Mouse (Mus musculus) liver, embryonic 16.5 days (tissue): Measurements from ENCODE around the gene Prss23. TPM values are rescaled to one million over a fixed set of nuclear protein-coding genes. Genes with fewer than 3 reads are reported as not detected.
A peak's percentile ranks its signal among the peaks of the same experiment; 100 is the strongest.

Experiments
- ATAC-seq: fragments of 200-750 bp; cut with Nextera tagmentation; 2 replicates; pipeline ENCODE4 v1.8.0; 2017; ENCODE audit warnings: low read depth, mild to moderate bottlenecking, moderate number of reproducible peaks, moderate library complexity
- H3K27ac ChIP-seq: fragments of 300-500 bp; sonication (generic); 2 replicates; pipeline ENCODE4 v1.5.1; 2014; ENCODE audit warnings: mild to moderate bottlenecking, low read length
- H3K27me3 ChIP-seq: fragments of 300-500 bp; sonication (generic); 2 replicates; pipeline ENCODE4 v1.6.1; 2014; ENCODE audit warnings: low read depth, low read length, mixed read lengths; ENCODE audit not compliant: control insufficient read depth, insufficient read depth
- H3K36me3 ChIP-seq: fragments of 300-500 bp; sonication (generic); 2 replicates; pipeline ENCODE4 v1.6.1; 2014; ENCODE audit warnings: mild to moderate bottlenecking; ENCODE audit not compliant: control insufficient read depth, insufficient read depth
- H3K4me1 ChIP-seq: fragments of 300-500 bp; sonication (generic); 2 replicates; pipeline ENCODE4 v1.6.1; 2014; ENCODE audit warnings: low read depth, low read length, mixed read lengths; ENCODE audit not compliant: control insufficient read depth
- H3K4me2 ChIP-seq: fragments of 300-500 bp; sonication (generic); 2 replicates; pipeline ENCODE4 v1.6.1; 2014; ENCODE audit warnings: low read depth, low read length, mixed read lengths
- H3K4me3 ChIP-seq: fragments of 300-500 bp; sonication (generic); 2 replicates; pipeline ENCODE4 v1.5.1; 2014; ENCODE audit warnings: low read depth, mild to moderate bottlenecking, low read length
- H3K9ac ChIP-seq: fragments of 300-500 bp; sonication (generic); 2 replicates; pipeline ENCODE4 v1.6.1; 2014; ENCODE audit warnings: low read depth, low read length
- H3K9me3 ChIP-seq: fragments of 300-500 bp; sonication (generic); replicated peaks from 2 replicates; pipeline ENCODE4 v1.6.1; 2016; ENCODE audit warnings: low read length; ENCODE audit not compliant: control insufficient read depth
- WGBS: fragments of 180-500 bp; shearing (Covaris S2); extraction: QIAGEN DNeasy Blood & Tissue Kit; methylation state at CpG from one replicate; pipeline ENCODE4 v1.1.7; 2014; ENCODE audit not compliant: insufficient replicate concordance; 5-methylcytosine and 5-hydroxymethylcytosine counted together
- polyA plus RNA-seq: library from polyadenylated mRNA; unstranded; fragments of >200 nt; fragmentation: Nextera tagmentation; extraction: Ambion mirVana; gene quantifications from 2 replicates; pipeline ENCODE4 v1.2.1, GENCODE M21; 2015

Gene Prss23
- polyA plus RNA-seq, 1 experiment from 2014 or later = 5.0 TPM

GRCm38 (mm10) chr7:89517460-89518390 lies 9.3 kb downstream of the Prss23 start:
- Histone ChIP-seq H3K9me3 (no peaks in the 10 kb centered on the region), H3K4me1 (no peaks in the 10 kb centered on the region), H3K36me3 (no peaks in the 10 kb centered on the region), H3K27me3 (peaks cover 23% of the 10 kb centered on the region), H3K4me2 (peak overlapping the region; percentile 67), H3K27ac (no peak overlapping the region), H3K4me3 (peak overlapping the region; percentile 58), H3K9ac (no peak overlapping the region)
- ATAC-seq = peak; percentile 68
- 2% methylated on average over 57 of the region's 61 CpGs for WGBS

- Histone ChIP-seq H3K4me2 (peak overlapping the region; percentile 67), H3K9ac (no peak overlapping the region), H3K27ac (no peak overlapping the region), H3K27me3 (peaks cover 23% of the 10 kb centered on the region), H3K4me1 (no peaks in the 10 kb centered on the region), H3K36me3 (no peaks in the 10 kb centered on the region), H3K4me3 (peak overlapping the region; percentile 58), H3K9me3 (no peaks in the 10 kb centered on the region)
- WGBS = 7% methylated on average over 32 of the region's 32 CpGs
- ATAC-seq = 0 out of 2 replicates have a peak, but pooled peaks have one; percentile 21
These were observed 10.2 kb downstream of the Prss23 start for GRCm38 (mm10) chr7:89516551-89517459.

GRCm38 (mm10) chr7:89511921-89512514 lies 15.0 kb downstream of the Prss23 start:
- no peak overlapping the region for H3K27ac ChIP-seq
- no peaks in the 10 kb centered on the region for H3K4me1 ChIP-seq
- no peaks in the 10 kb centered on the region for H3K36me3 ChIP-seq
- no peak for ATAC-seq
- H3K4me3 ChIP-seq = no peak overlapping the region
- H3K4me2 ChIP-seq = no peak overlapping the region
- peaks cover 10% of the 10 kb centered on the region for H3K27me3 ChIP-seq
- no peaks in the 10 kb centered on the region for H3K9me3 ChIP-seq
- WGBS = 68% methylated on average over 4 of the region's 4 CpGs
- H3K9ac ChIP-seq = no peak overlapping the region

- Histone ChIP-seq H3K36me3 (no peaks in the 10 kb centered on the region), H3K9ac (no peak overlapping the region), H3K4me3 (no peak overlapping the region), H3K27ac (no peak overlapping the region), H3K9me3 (no peaks in the 10 kb centered on the region), H3K4me1 (no peaks in the 10 kb centered on the region), H3K4me2 (no peak overlapping the region), H3K27me3 (no peaks in the 10 kb centered on the region)
- WGBS = 56% methylated on average over 4 of the region's 4 CpGs
- no peak for ATAC-seq
These were observed 18.3 kb downstream of the Prss23 start for GRCm38 (mm10) chr7:89508672-89509071.

GRCm38 (mm10) chr7:89499516-89500307 lies 27.3 kb downstream of the Prss23 start:
- H3K4me2 ChIP-seq = peak overlapping the region; percentile 41; the same call in 1 of the 2 replicates
- H3K4me3 ChIP-seq = no peak overlapping the region
- H3K36me3 ChIP-seq = no peaks in the 10 kb centered on the region
- no peaks in the 10 kb centered on the region for H3K4me1 ChIP-seq
- WGBS = 27% methylated on average over 17 of the region's 17 CpGs
- no peaks in the 10 kb centered on the region for H3K9me3 ChIP-seq
- no peak overlapping the region for H3K9ac ChIP-seq
- H3K27me3 ChIP-seq = no peaks in the 10 kb centered on the region
- H3K27ac ChIP-seq = no peak overlapping the region
- no peak for ATAC-seq

GRCm38 (mm10) chr7:89483769-89484568 lies 43.0 kb downstream of the Prss23 start:
- no peaks in the 10 kb centered on the region for H3K36me3 ChIP-seq
- no peak overlapping the region for H3K9ac ChIP-seq
- no peaks in the 10 kb centered on the region for H3K9me3 ChIP-seq
- H3K4me1 ChIP-seq = no peaks in the 10 kb centered on the region
- ATAC-seq = no peak
- no peaks in the 10 kb centered on the region for H3K27me3 ChIP-seq
- no peak overlapping the region for H3K27ac ChIP-seq
- no peak overlapping the region for H3K4me3 ChIP-seq
- no peak overlapping the region for H3K4me2 ChIP-seq
- WGBS = 46% methylated on average over 7 of the region's 7 CpGs

- H3K36me3 ChIP-seq = no peaks in the 10 kb centered on the region
- no peak overlapping the region for H3K4me3 ChIP-seq
- 63% methylated on average over 3 of the region's 3 CpGs for WGBS
- H3K4me1 ChIP-seq = no peaks in the 10 kb centered on the region
- H3K9me3 ChIP-seq = no peaks in the 10 kb centered on the region
- H3K9ac ChIP-seq = no peak overlapping the region
- ATAC-seq = no peak
- no peak overlapping the region for H3K4me2 ChIP-seq
- no peak overlapping the region for H3K27ac ChIP-seq
- H3K27me3 ChIP-seq = no peaks in the 10 kb centered on the region
These were observed 45.3 kb downstream of the Prss23 start for GRCm38 (mm10) chr7:89481723-89482122.
